Mouse (Mus musculus) bone marrow macrophage, adult 2 months (primary cell): ENCODE measurements around the gene Eif4e.

Experiments
- CTCF ChIP-seq: IDR thresholded peaks from 2 replicates; pipeline ENCODE4 v1.5.1; 2012; ENCODE audit warnings: low read depth, mild to moderate bottlenecking, low read length, moderate library complexity
- POLR2A ChIP-seq: IDR thresholded peaks from 2 replicates; pipeline ENCODE4 v1.6.1; 2012; ENCODE audit warnings: mild to moderate bottlenecking, low read depth, low read length, borderline replicate concordance

DNA sequence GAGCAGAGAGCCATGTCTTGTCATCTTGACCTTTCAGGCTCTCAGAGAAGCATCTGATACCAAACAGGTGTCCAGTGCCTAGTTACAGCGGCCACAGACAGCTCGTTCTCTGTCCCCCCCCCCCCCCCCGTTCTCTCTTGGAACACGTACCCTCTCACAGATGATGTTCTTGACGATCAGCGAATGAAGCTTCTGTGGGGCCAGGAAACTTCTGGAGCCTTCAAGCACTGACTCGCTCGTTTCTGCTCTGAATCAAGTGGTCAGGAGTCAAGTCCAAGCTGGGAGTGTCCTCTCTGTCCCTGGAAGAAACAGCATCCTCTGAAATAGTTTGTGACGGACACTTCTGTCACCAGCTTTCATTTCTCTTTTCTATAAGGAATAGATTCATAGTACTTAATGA is 62.0 kb downstream of the Eif4e start:
- TF ChIP-seq CTCF, result no peak
- TF ChIP-seq POLR2A, result no peak
